Mouse (Mus musculus): ENCODE measurements at regions not wholly inside any gene's neighbourhood (a gene's known extent, or its start where the extent isn't known, plus 50 kb on each side); places are given as distances from the start of the nearest gene placed in this dataset.

DNA sequence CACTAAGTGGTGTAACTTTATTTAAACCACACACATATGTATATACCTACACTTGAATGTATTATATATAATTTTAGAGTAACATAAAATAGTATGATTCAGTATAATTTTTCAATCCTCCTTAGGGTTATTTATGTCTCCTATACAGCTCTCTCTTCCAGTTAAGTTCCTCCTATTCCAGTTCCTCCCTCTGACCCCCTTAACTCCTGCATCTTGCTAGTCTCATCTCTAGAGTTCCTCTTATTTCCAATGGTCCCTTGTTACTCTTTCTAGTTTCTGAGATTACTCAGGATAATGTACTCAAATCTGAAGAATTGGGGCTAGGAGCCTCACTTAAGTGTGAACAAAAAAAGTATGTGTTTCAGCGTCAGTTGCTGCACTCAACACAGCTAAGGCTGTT is 88.4 kb upstream of the Tex13c2 start:
- Histone ChIP-seq H3K27ac (ENCODE audit: low read length) (no peak overlapping the region), H3K36me3 (ENCODE audit: control insufficient read depth, insufficient read depth) (no peaks in the 10 kb centered on the region), H3K9ac (replicated peaks; ENCODE audit: low read depth, low read length) (no peak overlapping the region), H3K4me2 (ENCODE audit: low read length) (no peak overlapping the region), H3K9me3 (ENCODE audit: control insufficient read depth, low read length) (no peaks in the 10 kb centered on the region), H3K4me1 (replicated peaks; ENCODE audit: control insufficient read depth, insufficient read depth, low read length) (no peaks in the 10 kb centered on the region), H3K4me3 (replicated peaks; ENCODE audit: low read length) (no peak overlapping the region), H3K27me3 (replicated peaks; ENCODE audit: control insufficient read depth, insufficient read depth, low read length) (no peaks in the 10 kb centered on the region)
- 56% methylated on average over 1 of the region's 1 CpGs for WGBS
- no peak for ATAC-seq

DNA sequence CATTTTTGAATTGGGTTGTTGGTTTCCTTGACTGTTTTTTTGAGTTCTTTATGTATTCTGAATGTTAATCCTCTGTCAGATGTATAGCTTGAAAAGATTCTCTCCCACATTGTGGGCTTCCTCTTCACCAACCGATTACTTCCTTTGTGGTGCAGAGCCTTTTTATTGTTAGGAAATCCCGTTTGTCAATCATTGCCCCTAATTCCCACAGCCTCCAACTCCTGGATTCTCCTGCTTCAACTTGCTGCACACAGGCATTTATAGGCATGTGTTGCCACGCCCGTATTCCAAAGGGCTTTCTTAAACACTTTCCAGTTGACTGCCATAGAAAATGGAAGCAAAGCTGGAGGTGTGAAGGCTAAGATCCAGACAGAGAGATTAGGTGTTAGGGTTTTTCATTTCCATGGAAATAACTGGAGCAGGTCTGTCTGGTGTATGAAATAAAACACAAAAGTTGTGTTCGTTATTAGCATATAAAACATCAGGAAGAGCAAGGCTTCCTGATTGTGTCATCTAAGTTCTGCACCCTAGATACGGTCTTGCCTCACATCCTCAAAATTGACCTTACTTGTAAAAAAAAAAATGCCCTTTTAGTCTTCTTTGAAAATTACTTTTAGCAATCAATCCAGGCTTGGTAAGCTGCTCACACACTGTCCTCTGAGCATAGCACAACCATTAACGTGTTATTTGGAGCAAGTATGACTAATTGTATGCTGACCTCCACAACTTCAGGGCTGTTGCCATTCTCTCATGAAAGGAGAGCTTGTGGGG is 87.7 kb upstream of the Tex13c2 start:
- no peak overlapping the region for H3K4me2 ChIP-seq (ENCODE audit: low read length)
- H3K4me3 ChIP-seq (replicated peaks; ENCODE audit: low read length): no peak overlapping the region
- no peak overlapping the region for H3K9ac ChIP-seq (replicated peaks; ENCODE audit: low read depth, low read length)
- no peaks in the 10 kb centered on the region for H3K27me3 ChIP-seq (replicated peaks; ENCODE audit: control insufficient read depth, insufficient read depth, low read length)
- no peak overlapping the region for H3K27ac ChIP-seq (ENCODE audit: low read length)
- ATAC-seq: no peak
- H3K36me3 ChIP-seq (ENCODE audit: control insufficient read depth, insufficient read depth): no peaks in the 10 kb centered on the region
- WGBS: 32% methylated on average over 7 of the region's 7 CpGs
- H3K9me3 ChIP-seq (ENCODE audit: control insufficient read depth, low read length): no peaks in the 10 kb centered on the region
- no peaks in the 10 kb centered on the region for H3K4me1 ChIP-seq (replicated peaks; ENCODE audit: control insufficient read depth, insufficient read depth, low read length)

DNA sequence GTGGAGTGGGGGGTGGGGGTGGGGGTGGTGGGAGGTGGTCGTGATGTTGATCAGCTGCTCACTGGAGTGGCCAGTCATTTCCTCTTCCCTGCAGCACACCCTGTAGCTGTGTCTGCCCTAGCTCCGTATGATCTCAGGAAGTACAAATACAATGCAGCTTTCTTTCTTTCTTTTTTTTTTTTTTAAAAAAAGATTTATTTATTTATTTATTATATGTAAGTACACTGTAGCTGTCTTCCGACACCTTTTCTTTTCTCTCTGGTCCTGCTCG is 87.2 kb upstream of the Tex13c2 start:
- no peaks in the 10 kb centered on the region for H3K4me1 ChIP-seq (replicated peaks; ENCODE audit: control insufficient read depth, insufficient read depth, low read length)
- no peaks in the 10 kb centered on the region for H3K36me3 ChIP-seq (ENCODE audit: control insufficient read depth, insufficient read depth)
- H3K27me3 ChIP-seq (replicated peaks; ENCODE audit: control insufficient read depth, insufficient read depth, low read length): no peaks in the 10 kb centered on the region
- no peak overlapping the region for H3K4me3 ChIP-seq (replicated peaks; ENCODE audit: low read length)
- H3K27ac ChIP-seq (ENCODE audit: low read length): no peak overlapping the region
- H3K9me3 ChIP-seq (ENCODE audit: control insufficient read depth, low read length): no peaks in the 10 kb centered on the region
- no peak overlapping the region for H3K4me2 ChIP-seq (ENCODE audit: low read length)
- 58% methylated on average over 4 of the region's 4 CpGs for WGBS
- ATAC-seq: no peak
- no peak overlapping the region for H3K9ac ChIP-seq (replicated peaks; ENCODE audit: low read depth, low read length)

DNA sequence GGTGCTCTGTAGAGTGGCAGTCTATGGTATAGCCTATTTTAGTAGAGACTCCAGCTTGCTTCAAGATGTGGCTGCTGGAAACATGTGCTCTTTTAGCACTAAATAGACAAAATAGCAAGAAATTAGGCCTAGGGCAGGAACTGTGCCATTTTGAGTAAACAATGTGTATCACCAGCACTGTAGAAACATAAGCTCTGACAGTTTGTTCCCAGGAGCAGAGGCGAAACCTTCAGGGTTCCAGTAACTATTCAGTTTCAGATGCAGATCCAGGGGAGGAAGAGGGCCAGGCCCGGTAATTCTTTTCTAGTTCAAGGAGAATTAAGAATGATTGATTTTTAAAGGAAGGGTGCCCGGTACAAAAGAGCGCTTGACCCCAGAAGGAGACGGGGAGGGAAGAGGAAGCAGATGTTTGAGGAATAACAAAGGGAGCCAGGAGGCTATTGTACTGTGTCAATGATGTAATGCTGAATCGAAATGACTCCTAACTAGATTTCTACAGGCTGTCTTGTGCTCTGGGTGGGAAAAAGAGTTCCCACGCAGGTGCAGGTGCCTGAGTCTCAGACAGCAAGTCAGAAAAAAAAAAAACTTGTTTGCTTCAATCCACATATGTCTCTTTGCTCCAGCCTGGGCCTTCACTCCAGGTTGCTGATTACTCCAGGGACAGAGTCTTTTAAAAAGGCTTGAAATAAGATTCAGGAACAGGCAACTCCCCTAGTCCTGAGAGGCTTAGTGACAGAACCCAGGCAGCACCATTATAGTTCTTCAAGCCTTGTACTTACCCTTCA is 57.4 kb upstream of the Tex13c2 start:
- ATAC-seq: peak; percentile 58; the same call in 1 of the 2 replicates
- no peak overlapping the region for H3K27ac ChIP-seq (ENCODE audit: low read length)
- no peaks in the 10 kb centered on the region for H3K36me3 ChIP-seq (ENCODE audit: control insufficient read depth, insufficient read depth)
- no peaks in the 10 kb centered on the region for H3K4me1 ChIP-seq (replicated peaks; ENCODE audit: control insufficient read depth, insufficient read depth, low read length)
- no peak overlapping the region for H3K9ac ChIP-seq (replicated peaks; ENCODE audit: low read depth, low read length)
- no peaks in the 10 kb centered on the region for H3K27me3 ChIP-seq (replicated peaks; ENCODE audit: control insufficient read depth, insufficient read depth, low read length)
- H3K4me3 ChIP-seq (replicated peaks; ENCODE audit: low read length): no peak overlapping the region
- no peak overlapping the region for H3K4me2 ChIP-seq (ENCODE audit: low read length)
- no peaks in the 10 kb centered on the region for H3K9me3 ChIP-seq (ENCODE audit: control insufficient read depth, low read length)
- 16% methylated on average over 7 of the region's 7 CpGs for WGBS

All from forebrain, embryonic 16.5 days (tissue).